17 mouse cellular contexts compared by ENCODE assay signal in the genomic region with DNA sequence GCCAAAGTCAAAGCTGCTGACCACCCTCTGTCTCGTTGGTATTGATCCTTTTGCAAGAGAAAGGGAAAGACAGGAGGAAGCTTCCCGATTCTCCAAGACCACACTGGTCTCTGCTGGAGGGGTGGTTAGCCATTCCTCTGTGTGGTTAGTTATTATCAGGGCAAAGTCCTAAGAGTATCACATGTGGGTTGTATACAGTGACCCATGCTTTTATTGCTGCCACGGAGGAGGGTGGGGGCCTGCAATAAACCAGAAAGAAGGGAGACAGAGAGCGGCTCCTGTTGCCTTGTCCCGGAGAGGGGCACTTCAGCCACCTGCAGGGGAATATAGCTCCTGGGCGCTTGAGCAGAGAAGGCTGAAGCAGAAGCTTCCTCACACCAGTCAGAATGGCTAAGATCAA.
"Had no signal": no experiment of that assay in that cellular context is flagged by ENCODE, and none has a peak within 500 bp of the region (broad histone marks: within the 10 kb centered on the region; RNA-seq: fewer than 3 reads in every experiment).

No protein-coding gene starts in this region.

- ATAC-seq: liver, postnatal 0 days; lung, postnatal 0 days; midbrain, embryonic 13.5 days; midbrain, embryonic 15.5 days had no signal

- H3K4me2 ChIP-seq: lung, embryonic 15.5 days; midbrain, embryonic 11.5 days; midbrain, embryonic 13.5 days; midbrain, embryonic 15.5 days; neural tube, embryonic 12.5 days; stomach, embryonic 15.5 days had no signal

- DNase-seq: liver, postnatal 0 days; lung, adult 2 months; lung, postnatal 14 days; lung, postnatal 36 days; right cerebral cortex, postnatal 14 days; thymus, adult 18-20 months; thymus, postnatal 25 days had no signal

- H3K4me1 ChIP-seq: lung, embryonic 15.5 days; midbrain, embryonic 13.5 days; midbrain, embryonic 15.5 days; neural tube, embryonic 12.5 days; stomach, embryonic 15.5 days had no signal

- H3K4me3 ChIP-seq: lung, embryonic 15.5 days; megakaryocyte, embryonic 14.5 days; midbrain, embryonic 13.5 days; midbrain, embryonic 15.5 days; neural tube, embryonic 12.5 days; stomach, embryonic 15.5 days had no signal

- H3K36me3 ChIP-seq: lung, embryonic 15.5 days; midbrain, embryonic 13.5 days; midbrain, embryonic 15.5 days; neural tube, embryonic 12.5 days; stomach, embryonic 15.5 days had no signal

- H3K27ac ChIP-seq: lung, embryonic 15.5 days; macrophage; midbrain, embryonic 13.5 days; midbrain, embryonic 15.5 days; neural tube, embryonic 12.5 days; stomach, embryonic 15.5 days; stomach, postnatal 0 days had no signal

- H3K27me3 ChIP-seq: lung, embryonic 15.5 days; midbrain, embryonic 15.5 days; neural tube, embryonic 12.5 days; stomach, embryonic 15.5 days had no signal

- H3K9ac ChIP-seq: liver, postnatal 0 days; lung, embryonic 15.5 days; midbrain, embryonic 13.5 days; midbrain, embryonic 15.5 days; neural tube, embryonic 12.5 days; stomach, embryonic 15.5 days had no signal

- H3K9me3 ChIP-seq: lung, embryonic 15.5 days; midbrain, embryonic 13.5 days; midbrain, embryonic 15.5 days; neural tube, embryonic 12.5 days; stomach, embryonic 15.5 days had no signal
